Mouse (Mus musculus) spleen, postnatal 10 days (tissue): Measurements from ENCODE around the gene Il11.

Source experiments
- DNase-seq, 2 experiments: peaks; one replicate each; pipeline ENCODE4 v3.0.0; 2021 to 2022; ENCODE audit warnings: low spot score in 2 of 2

Il11 gene

DNA sequence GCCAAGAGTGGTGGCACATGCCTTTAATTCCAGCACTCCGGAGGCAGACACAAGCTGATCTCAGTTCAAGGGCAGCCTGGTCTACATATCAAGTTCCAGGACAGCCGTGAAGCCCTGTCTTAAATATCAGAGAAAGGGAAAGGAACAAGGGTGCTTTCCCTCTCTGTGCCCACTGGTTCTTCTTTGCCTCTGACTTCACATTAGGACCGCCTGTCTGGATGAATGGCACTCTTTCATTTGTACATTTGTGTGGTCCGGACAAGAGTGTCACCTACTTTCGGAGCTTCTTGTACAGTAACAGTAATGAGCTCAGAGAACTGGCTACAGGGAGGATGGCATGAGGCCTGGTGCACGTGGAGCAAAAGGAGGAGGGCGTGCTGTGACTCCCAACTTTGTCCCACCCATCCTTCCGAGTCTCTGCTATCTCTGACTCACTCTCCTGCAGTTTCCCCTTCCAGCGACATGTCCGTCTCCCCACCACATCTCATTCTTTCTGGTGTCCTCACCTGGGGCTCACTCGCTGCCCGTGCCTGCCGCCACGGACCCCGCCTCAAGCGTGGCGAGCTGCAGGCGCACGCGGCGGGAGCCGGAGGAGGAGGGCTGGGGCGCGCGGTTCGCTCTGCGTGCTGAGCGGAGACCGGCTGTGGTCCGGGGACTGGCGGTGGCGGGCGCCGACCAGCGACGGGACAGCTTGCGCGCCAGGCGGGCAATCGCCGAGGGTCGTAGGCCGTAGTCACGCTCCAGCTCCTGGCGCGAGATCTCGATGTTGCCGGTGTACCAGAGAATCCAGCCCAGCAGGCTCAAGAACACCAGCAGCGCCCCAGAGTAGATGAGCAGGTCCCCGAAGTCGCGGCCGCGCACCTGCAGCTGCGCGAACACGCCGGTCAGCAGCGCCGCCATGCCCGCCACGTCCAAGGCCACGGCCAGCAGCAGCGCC is 6.1 kb upstream of the Il11 start:
- DNase-seq, result peak; percentile 73 to 79

DNA sequence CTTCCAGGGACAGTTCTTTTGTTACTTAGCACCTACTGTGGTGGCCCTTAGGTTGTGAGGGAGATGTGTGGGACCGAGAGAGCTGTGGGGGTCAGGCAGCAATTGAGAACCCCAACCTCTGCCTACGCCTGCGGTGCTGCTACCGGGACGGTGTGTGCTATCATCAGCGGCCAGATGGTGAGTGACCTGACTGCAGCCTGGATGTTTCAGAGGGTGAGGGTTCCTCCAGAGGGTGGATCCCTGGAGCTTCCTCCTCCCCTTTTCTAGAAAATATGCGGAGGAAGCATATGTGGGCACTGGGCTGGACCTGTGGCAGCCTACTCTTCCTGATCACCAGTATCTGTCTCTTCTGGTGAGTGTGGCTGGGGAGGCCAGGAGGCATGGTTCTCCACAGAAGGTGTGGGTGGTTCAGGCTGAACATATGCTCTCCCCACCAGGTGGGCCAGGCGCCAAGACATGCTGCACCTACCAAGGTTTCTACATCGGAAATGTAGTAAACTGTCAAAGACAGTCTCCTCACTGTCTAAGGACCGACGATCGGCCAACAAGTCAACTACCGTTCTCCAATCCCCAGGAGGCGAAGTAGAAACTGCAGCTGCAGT is 1.1 kb upstream of the Il11 start:
- peak in 1 of 2 experiments; percentile 53 for DNase-seq

DNA sequence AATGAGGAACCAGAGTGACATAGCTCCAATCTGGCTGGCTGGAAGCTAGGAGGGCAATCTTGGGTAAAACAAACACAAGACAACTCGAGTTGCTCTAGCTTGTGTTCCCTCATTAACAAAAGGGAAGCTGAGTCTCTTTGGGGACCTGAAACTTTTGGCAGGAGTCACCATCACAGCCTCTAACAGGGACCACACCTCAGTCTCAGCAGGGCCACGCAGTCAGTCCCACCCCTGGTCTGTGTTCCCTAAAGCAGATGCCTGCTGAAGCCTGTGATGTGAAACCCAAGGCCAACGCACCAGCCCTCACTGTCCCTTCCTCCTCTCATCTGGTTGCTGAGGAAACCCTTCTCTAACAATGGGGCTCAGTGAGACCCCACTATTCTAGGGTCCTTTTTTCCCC is 529 bp downstream of the Il11 start:
- DNase-seq, result no peak

DNA sequence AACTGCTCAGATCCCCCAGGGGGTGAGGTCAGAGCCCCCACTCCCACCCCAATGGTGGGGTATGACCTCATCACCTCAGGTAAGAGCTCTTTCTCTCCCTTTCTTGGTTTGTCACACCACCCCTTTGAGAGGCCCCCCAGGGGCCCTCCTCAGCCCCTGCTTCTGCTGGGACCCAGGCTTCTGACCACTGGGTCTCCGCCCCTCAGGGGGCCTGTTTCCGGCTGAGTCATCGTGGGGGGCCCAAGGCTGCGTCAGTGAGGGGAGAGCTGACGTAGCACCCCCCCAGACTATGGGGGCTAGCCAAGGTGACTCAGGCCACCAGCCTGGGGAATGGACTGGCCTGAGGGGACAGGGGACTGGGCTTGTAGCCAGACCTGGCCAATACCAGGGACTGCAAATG is 2.7 kb downstream of the Il11 start:
- no peak for DNase-seq

DNA sequence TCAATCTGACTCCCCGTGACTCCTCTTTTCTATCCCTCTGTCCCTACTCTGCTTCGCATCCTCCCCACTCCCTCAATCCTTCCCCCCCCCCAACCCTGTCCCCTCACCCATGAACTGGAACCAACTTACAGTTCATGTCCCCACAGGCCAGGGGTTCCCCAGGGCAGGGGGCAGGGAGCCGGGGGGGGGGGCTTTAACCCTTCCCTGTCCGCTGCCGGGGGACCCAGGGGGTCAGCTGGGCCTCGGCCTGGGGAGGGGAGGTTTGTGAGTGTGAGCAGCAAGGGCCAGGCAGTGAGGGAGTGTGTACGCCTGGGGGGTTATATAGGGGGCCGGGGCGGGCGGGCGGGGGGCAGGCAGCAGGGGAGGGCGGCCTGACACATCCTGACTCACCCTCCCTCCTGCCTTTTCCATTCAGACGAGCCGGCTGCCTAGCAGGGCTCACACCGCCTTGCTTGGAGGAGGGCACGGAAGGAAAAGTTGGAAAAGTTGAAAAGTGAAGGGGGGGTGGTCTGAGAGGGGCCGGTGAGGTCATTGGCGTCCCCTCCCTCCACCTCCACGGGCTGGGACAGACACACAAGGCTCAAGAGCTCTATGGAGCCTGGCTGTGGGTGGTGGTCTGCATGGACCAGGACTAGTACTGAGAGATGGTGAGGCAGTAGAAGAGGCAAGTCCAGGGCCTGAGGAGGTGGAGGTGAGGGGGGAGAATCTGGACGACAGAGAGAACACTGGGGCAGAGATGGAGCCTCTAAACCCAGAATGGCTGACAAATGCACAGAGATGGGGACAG is 4.6 kb downstream of the Il11 start:
- DNase-seq, result no peak

DNA sequence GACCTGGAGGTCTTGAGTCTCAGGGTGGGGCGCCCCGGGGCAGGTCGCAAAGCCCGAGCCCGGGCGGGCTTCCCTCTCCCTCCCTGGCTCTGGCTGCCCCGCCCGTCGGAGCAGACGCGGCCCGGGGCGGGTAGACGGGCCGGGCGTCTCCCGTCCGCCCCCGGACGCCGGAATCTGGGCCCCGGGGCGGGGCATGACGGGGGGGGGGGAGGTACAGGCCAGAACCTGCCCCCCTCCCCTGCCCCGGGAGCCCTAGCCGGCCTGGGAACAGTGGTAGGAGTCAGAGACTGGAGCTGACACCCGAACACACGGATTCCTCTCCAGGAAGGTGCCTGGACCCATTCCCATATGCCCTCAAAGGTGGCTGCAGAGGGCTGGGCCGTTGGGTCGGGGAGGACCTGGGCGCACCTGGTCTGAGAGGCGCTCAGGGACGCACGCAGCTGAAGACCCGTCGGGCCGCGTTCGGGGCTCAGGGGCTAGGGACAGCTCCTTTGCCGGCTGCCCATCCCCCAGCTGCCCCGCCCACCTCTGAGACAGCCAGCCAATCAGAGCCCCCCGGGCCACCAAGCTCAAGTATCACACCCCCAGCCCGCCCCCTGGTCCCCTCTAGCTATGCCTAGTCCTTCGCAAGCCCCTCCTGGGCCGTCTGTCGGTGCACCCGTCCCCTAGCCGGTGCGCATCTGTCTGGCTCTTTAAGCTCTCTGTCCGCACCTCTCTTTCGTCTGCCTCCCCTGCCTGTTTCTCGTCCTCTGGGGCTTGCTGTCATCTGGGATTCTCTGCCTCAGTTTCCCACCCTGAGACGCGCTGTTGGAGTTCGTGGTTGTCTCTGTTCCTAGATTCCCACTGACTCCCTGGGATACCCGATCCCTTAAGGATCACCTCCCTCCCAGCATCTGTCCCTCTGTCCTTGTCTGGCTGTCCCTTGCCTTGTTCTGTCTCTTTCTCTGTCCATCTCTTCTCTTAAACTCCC is 5.5 kb downstream of the Il11 start:
- peak in 1 of 2 experiments; percentile 53 for DNase-seq

DNA sequence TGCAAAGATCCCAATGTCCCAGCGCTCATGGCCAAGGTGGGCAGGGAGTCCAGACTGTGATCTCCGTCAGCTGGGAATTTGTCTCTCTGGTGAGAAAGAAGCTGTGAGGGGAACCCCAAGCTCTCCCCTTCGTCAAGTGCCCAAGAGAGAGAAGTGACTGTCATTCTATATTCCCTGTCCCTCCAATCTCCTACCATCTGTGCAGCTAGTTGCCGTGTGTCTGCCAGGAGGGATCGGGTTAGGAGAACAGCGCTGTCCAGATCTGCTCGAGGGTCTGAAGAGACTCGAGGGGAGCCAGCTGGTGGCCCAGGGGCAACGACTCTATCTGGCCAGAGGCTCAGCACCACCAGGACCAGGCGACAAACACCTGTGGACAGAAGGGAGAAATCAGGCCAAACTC is 6.5 kb downstream of the Il11 start:
- DNase-seq, result no peak

DNA sequence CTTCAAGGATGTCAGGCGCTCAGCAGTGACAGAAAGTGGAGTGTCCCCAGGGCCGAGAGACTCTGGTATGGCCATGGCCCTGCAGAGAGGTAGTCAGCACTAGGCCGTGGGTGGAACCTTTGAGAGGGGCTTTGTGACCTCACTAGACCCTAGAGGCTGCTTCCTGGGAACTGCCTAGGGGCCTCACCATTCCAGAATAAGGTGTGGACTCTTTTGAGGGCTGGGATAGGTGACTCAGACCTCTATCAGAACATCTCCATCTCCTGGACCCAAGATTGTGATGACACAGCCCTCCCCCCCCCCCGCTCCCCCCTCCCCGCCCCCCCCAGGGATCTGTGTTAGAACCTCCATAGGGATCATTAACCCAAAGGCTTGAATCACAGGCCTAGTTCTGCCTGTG is 11.5 kb downstream of the Il11 start, which contains the start of gene Fam71e2:
Fam71e2 (minus strand) TSS at position 101 of the 400 bp plus-strand sequence.
- DNase-seq, result no peak

DNA sequence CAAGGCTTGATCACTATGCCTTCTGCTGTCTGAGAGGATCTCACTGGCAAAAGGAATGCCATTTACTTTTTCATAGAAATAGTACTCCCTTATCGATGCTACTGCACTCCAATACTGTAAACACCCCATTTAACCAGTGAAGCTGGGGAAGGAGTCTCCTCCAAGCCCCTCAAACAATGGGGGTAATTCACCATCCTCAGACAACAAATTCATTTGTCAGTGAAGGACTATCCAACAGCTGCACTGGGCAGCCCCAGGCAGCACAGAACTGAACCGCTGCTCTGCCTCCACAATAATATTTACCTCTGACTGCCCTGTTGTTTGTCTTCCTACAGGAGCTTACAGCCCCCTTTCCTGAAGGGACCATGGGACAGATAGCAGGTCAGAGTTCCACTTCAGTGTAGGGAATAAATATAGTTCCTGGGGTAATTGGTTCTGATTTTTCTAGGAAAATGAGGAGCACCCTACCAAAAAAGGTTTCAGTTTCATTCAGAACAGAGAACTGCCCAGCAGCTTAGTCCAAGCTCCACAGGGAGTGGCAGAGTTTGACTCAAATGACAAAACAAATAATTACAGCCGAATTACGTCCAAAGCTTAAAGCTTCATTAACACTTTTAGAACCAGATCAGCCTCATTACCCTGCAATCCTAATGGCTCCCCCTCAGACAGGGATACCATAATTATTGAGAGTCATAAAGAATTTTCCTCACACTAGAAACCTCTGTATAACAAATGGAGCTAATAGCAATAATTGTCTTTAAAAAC is 17.5 kb downstream of the Il11 start:
- DNase-seq, result no peak

DNA sequence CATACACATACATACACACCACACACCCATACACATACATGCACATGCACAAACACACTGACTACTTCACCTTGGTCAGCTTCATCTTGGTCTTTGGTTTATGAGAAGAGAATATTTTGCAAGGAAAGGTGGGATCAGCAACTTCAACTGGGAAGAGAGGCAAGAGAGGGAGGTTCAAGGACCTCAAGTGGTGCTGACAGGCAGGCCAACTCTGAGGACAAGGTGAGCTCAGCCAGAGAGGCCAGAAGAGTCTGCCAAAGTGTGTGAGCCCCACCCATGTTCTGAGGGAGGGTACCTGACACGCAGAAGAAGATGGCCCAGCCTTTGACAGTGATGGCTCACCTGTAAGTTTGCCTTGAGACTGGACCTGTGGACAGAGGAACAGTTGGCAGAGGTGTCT is 23.0 kb downstream of the Il11 start:
- DNase-seq, result no peak

DNA sequence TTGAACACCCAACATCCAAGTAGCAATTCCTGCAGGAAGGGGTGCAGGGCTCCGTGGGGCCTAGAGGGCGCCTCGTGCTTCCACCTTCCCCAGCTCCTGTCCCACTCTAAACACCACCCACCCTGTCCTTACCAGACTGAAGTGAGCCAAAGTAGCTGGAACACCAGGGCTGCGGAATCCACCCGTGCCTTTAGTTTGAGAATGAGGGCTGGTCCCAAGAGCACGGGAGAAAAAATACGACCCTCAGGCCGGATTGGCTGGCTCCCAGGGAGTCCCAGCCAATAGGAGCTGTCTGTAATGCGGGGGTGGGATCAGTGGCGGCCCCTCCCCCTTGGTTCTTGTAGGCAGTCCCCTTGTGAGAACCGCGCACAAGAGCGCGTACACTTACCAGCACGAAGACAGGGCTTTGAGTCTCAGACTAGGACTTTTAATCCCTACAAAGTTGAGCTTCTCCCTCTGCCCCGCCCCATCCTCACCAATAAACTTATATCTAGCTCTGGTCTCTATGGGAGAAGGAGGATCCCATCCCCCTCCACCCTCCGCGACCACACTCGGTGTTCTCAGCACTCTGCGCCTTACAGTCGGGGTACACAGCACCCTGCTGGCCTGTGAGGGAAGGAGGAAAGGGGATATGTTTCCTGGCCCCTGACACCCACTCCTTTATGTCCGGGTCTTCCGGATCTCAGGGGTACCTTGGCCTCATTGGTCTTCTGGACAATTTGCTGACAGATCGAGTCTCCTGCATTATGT is 29.7 kb downstream of the Il11 start, which contains the start of gene Cox6b2:
Cox6b2 (minus strand) TSS at position 274 of the 750 bp plus-strand sequence.
- peak; percentile 79 to 90 for DNase-seq

DNA sequence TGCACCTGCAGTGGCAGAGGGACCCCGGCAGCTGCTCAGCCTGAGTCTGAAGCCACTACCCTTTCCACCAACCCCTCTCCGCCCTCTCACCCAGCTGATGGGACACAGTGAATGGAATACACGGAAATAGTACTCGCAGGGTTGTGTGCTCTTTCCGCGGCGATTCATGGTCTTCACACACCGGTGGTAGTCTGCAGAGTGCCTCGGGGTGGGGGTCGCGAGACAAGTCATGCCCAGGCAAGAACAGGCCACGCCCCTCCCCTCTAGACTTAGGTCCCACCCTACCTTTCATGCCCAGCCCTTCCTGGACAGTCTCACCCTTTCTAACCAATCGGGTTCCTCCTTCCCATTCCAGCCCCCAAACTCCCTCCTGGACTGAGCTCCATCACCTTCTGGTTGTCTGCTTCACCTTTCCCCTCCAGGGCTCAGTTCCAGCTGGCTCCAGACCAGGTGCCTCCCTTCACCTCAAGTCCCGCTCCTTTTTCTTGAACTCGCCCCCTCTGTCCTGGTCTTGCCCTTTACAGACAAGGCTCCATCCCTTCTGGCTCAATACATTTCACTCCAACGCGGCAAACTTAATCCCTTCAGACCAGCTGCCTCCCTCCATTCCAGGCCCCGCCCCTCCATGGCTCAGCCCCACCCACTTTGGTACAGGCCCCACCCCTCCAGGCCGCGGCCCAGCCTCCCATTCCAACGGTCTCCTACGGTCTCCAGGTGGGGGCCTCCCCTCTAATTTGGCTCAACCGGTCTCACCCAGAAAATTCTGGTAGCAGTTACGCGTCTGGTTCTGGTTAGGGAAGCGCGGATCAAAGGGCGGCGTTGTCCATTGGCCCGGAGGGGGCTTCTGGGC is 30.5 kb downstream of the Il11 start:
- peak in 1 of 2 experiments; percentile 86 for DNase-seq

DNA sequence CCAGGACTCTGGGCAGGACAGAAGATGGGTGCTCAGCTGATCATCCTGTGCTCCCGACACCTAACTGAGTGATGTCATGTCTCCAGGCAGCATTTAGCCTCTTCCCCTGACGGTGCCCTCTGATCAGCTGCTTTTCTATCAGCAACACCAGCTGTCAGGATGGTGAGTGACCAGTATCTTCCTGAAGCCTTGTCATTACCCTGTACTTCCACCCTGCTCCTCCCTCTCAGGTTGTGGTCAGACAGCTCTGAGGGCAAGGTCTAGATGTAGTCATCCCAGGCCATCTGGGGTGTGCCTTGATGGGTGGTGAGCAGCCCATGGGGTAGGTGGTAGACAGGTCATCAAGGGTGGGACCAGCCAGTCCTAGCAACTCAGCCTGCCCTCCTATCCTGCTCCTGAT is 33.5 kb downstream of the Il11 start:
- DNase-seq, result no peak

DNA sequence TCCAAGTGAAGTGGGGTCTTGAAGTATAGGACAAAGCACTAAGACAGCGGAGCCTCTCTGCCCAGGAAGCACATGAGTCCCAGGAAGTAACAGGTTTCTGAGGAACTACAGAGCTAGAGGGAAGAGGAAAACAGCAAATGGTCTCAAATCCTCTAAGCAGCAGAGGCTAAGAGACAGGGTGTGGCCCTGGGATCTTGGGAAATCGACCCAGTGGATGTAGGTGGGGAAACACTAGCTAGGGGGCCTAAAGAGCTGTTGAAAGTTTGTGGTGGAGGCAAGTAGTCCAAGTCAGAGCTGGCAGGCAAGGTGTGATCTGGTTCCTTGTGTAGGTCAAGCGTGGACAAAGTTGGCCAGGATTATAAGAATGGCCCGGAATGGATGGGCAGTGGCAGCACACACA is 34.3 kb downstream of the Il11 start:
- no peak for DNase-seq

DNA sequence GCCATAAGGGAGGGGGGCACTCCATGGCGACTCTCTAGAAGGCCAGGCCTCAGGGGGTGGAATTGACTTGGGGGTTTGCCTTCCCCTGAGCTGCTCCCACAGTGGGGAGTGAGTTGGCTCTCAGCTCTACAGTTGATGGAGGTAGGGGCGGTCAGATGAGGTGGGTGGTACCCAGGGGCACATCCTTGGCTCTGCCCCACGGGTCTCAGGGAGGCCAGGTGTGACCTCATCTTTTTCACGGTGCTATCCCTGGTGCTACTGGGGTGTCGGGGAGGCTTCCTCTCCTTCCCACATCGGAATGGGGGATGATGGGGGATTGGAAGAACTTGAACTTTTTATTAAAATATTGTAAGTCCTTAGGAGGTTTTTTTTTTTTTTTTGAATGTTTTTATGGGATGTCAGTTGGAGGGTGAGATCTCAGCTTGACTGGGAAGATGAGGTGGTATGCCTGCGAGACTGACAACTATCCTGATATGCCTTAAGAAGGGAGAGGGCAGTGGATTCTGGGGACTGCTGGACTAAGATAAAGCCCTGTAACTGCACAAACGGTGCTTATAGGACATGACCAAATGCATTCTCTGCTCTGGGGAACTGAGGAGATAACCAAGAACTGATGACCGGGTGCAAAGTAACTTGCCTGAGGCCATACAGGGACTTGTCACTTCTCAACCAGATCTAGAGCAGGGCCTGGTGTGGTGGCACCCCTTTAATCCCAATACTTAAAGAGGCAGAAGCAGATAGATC is 35.3 kb downstream of the Il11 start:
- DNase-seq, result peak in 1 of 2 experiments; percentile 27

DNA sequence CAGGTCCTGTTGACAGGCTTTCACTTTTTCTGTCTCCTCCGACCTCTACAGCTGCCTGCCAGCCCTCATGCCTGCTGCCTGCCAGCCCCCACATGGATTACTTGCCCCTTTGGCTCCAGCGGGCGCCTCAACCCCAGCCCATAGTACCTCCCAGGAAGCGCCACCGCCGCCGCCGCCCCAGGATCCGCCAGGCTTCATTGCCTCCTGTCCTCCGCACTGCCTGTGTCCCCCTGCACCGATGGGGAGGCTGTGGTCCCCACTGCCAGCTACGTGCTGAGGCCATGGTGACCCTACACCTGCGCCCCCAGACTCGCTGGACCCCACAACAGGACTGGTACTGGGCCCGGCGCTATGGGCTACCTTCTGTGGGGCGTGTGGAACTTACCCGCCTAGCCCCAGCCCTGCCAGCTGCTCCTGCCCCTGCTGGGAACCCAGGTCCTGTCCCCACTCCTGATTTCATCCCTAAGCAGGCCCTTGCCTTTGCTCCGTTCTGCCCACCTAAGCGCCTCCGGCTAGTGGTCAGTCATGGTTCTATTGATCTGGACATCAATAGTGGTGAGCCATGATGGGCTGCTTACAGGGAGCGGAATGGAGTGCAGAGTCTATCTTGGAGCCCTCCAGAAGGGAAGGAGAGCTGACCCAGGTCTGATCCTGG is 36.2 kb downstream of the Il11 start:
- no peak for DNase-seq

DNA sequence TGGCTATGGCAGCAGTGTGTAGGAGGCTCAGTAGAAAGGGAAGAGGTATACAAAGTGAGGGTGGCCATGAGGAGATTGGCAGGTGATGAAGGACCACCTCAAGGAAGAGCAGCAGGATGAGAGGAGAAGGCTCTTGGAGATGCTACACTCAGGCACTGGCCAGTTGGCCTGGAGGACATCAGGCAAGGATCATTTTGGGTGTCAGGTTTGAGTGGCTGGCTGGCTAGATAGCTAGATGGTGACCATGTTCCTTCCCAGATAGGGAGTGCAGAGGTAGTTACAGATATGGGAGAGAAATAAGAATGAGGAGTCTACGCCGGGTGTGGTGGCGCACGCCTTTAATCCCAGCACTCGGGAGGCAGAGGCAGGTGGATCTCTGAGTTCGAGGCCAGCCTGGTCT is 37.8 kb downstream of the Il11 start:
- DNase-seq, result no peak
